Mouse (Mus musculus) G1E (cell line): Measurements from ENCODE around the gene Nkd2.

Experiments used
- CTCF ChIP-seq: IDR thresholded peaks from 2 replicates; pipeline ENCODE4 v1.5.1; 2012; ENCODE audit warnings: low read depth, low read length, inconsistent platforms, mixed read lengths
- TAL1 ChIP-seq: conservative IDR thresholded peaks from 2 replicates; pipeline ENCODE4 v1.6.1; 2012; ENCODE audit warnings: low read depth, low read length, inconsistent platforms, mixed read lengths

GRCm38 (mm10) chr13:73833809-73834208, 13.6 kb downstream of the Nkd2 start:
- TF ChIP-seq CTCF (no peak), TAL1 (no peak)
